Mouse (Mus musculus): ENCODE data around the gene Zfp750.

Zfp750 gene

GRCm38 (mm10) chr11:121519131-121519530 is at the start of gene Zfp750:
TSS of gene Zfp750 (minus strand) at chr11:121519333.
- ChIA-PET CTCF (no interaction called here), POLR2A (interaction anchor here in 3 of 4 experiments (0.6 to 2.4 kb wide), 19 partner anchors 10 to 407 kb away, joined by 3 to 8 read pairs (median 4); partner anchors contain the start of genes B3gntl1 (in 3 of the 3), Narf (in 1 of the 3) and Wdr45b (in 1 of the 3))

- ChIA-PET POLR2A (no interaction called here), CTCF (no interaction called here)
Observed at GRCm38 (mm10) chr11:121564265-121564664, 45.1 kb upstream of the Zfp750 start.

GRCm38 (mm10) chr11:121563312-121563711 is 44.2 kb upstream of the Zfp750 start:
- ChIA-PET CTCF (no interaction called here), POLR2A (no interaction called here)

GRCm38 (mm10) chr11:121560294-121560663 is 41.1 kb upstream of the Zfp750 start:
- CTCF ChIA-PET: no interaction called here
- POLR2A ChIA-PET: interaction anchor here in 1 of 4 experiments (1.6 kb wide), 1 partner anchor 11 kb away, joined by 3 read pairs; no protein-coding TSS in a partner anchor

- ChIA-PET POLR2A (no interaction called here), CTCF (no interaction called here)
Observed at GRCm38 (mm10) chr11:121559527-121560293, 40.6 kb upstream of the Zfp750 start.

GRCm38 (mm10) chr11:121558522-121558921 is 39.4 kb upstream of the Zfp750 start:
- ChIA-PET POLR2A (no interaction called here), CTCF (no interaction called here)

GRCm38 (mm10) chr11:121557946-121558345 is 38.8 kb upstream of the Zfp750 start:
- POLR2A ChIA-PET: interaction anchor here in 1 of 4 experiments (0.6 kb wide), 1 partner anchor 56 kb away, joined by 3 read pairs; no protein-coding TSS in a partner anchor

GRCm38 (mm10) chr11:121556727-121557126 is 37.6 kb upstream of the Zfp750 start:
- ChIA-PET CTCF (no interaction called here), POLR2A (no interaction called here)

More at GRCm38 (mm10) chr11:121557946-121558345, 38.8 kb upstream of the Zfp750 start:
- CTCF ChIA-PET: no interaction called here

- ChIA-PET CTCF (no interaction called here), POLR2A (no interaction called here)
Observed at GRCm38 (mm10) chr11:121553458-121553857, 34.3 kb upstream of the Zfp750 start.

- CTCF ChIA-PET: no interaction called here
- POLR2A ChIA-PET: no interaction called here
Observed at GRCm38 (mm10) chr11:121552846-121553457, 33.8 kb upstream of the Zfp750 start.

GRCm38 (mm10) chr11:121552167-121552566 is 33.0 kb upstream of the Zfp750 start:
- POLR2A ChIA-PET: no interaction called here
- CTCF ChIA-PET: no interaction called here

- POLR2A ChIA-PET: interaction anchor here in 1 of 4 experiments (1.2 kb wide), 1 partner anchor 35 kb away, joined by 3 read pairs; no protein-coding TSS in a partner anchor
- CTCF ChIA-PET: no interaction called here
Observed at GRCm38 (mm10) chr11:121551206-121551799, 32.2 kb upstream of the Zfp750 start.

- POLR2A ChIA-PET: interaction anchor here in 1 of 4 experiments (0.6 kb wide), 1 partner anchor 312 kb away, joined by 8 read pairs; no protein-coding TSS in a partner anchor
Observed at GRCm38 (mm10) chr11:121549843-121550647, 30.9 kb upstream of the Zfp750 start.

GRCm38 (mm10) chr11:121548996-121549842 is 30.1 kb upstream of the Zfp750 start:
- POLR2A ChIA-PET: interaction anchor here in 1 of 4 experiments (0.6 kb wide), 1 partner anchor 311 kb away, joined by 8 read pairs; no protein-coding TSS in a partner anchor

More at GRCm38 (mm10) chr11:121549843-121550647, 30.9 kb upstream of the Zfp750 start:
- CTCF ChIA-PET: interaction anchor here in 1 of 4 experiments (0.6 kb wide), 1 partner anchor 108 kb away, joined by 3 read pairs; no protein-coding TSS in a partner anchor

GRCm38 (mm10) chr11:121547925-121548324 is 28.8 kb upstream of the Zfp750 start:
- ChIA-PET CTCF (no interaction called here), POLR2A (no interaction called here)

More at GRCm38 (mm10) chr11:121548996-121549842, 30.1 kb upstream of the Zfp750 start:
- CTCF ChIA-PET: no interaction called here

GRCm38 (mm10) chr11:121547234-121547633 is 28.1 kb upstream of the Zfp750 start:
- ChIA-PET POLR2A (interaction anchor here in 1 of 4 experiments (1.7 kb wide), 1 partner anchor 83 kb away, joined by 3 read pairs; no protein-coding TSS in a partner anchor), CTCF (no interaction called here)

- POLR2A ChIA-PET: interaction anchor here in 1 of 4 experiments (1.7 kb wide), 1 partner anchor 85 kb away, joined by 3 read pairs; no protein-coding TSS in a partner anchor
- CTCF ChIA-PET: interaction anchor here in 1 of 4 experiments (0.5 kb wide), 1 partner anchor 15 kb away, joined by 3 read pairs; no protein-coding TSS in a partner anchor
Observed at GRCm38 (mm10) chr11:121545398-121546034, 26.4 kb upstream of the Zfp750 start.

All from embryonic stem cell, embryonic (primary cell).